Mouse (Mus musculus): ENCODE results near the gene Tmem91. TPM values are rescaled to one million over a fixed set of nuclear protein-coding genes. Genes with fewer than 3 reads are reported as not detected.

Tmem91 gene
- polyA plus RNA-seq, 1 experiment from 2014 or later: 2.2 TPM

GRCm38 (mm10) chr7:25684659-25685058, 9.7 kb upstream of the Tmem91 start:
- H3K9me3 ChIP-seq (ENCODE audit: control insufficient read depth, low read length): no peaks in the 10 kb centered on the region
- peaks cover 11 to 25% of the 10 kb centered on the region in 2 experiments for H3K4me1 ChIP-seq (ENCODE audit: control insufficient read depth in 2 of 2, insufficient read depth in 2 of 2, low read length in 2 of 2)
- 82% methylated on average over 6 of the region's 6 CpGs for WGBS
- H3K27me3 ChIP-seq (ENCODE audit: control insufficient read depth, insufficient read depth, low read length): no peaks in the 10 kb centered on the region
- no peak overlapping the region for H3K9ac ChIP-seq (ENCODE audit: low read length)
- no peak overlapping the region for H3K4me3 ChIP-seq (ENCODE audit: control insufficient read depth in 1 of 2, insufficient read depth in 1 of 2, low read depth in 1 of 2, low read length in 2 of 2)
- H3K36me3 ChIP-seq (ENCODE audit: control insufficient read depth, insufficient read depth, low read length): no peaks in the 10 kb centered on the region
- no peak overlapping the region for H3K27ac ChIP-seq (replicated peaks in 1 of 2; ENCODE audit: control insufficient read depth in 1 of 2, insufficient read depth in 1 of 2, low read depth in 2 of 2, low read length in 2 of 2)
- no peak overlapping the region for H3K4me2 ChIP-seq (ENCODE audit: low read length)
- no peak for ATAC-seq (ENCODE audit: insufficient number of reproducible peaks, insufficient read depth, low FRiP score, low read depth)

- Histone ChIP-seq H3K9me3 (ENCODE audit: control insufficient read depth, low read length) (no peaks in the 10 kb centered on the region), H3K36me3 (ENCODE audit: control insufficient read depth, insufficient read depth, low read length) (no peaks in the 10 kb centered on the region), H3K27ac (replicated peaks in 1 of 2; ENCODE audit: control insufficient read depth in 1 of 2, insufficient read depth in 1 of 2, low read depth in 2 of 2, low read length in 2 of 2) (peak overlapping the region in 1 of 2 experiments; percentile 18; a peak in 1 of 4 replicates), H3K9ac (ENCODE audit: low read length) (no peak overlapping the region), H3K4me1 (ENCODE audit: control insufficient read depth in 2 of 2, insufficient read depth in 2 of 2, low read length in 2 of 2) (peaks cover 11 to 24% of the 10 kb centered on the region in 2 experiments), H3K27me3 (ENCODE audit: control insufficient read depth, insufficient read depth, low read length) (no peaks in the 10 kb centered on the region; the same call in 1 of the 2 replicates), H3K4me3 (ENCODE audit: control insufficient read depth in 1 of 2, insufficient read depth in 1 of 2, low read depth in 1 of 2, low read length in 2 of 2) (no peak overlapping the region), H3K4me2 (ENCODE audit: low read length) (no peak overlapping the region)
- ATAC-seq (ENCODE audit: insufficient number of reproducible peaks, insufficient read depth, low FRiP score, low read depth): no peak
- 43% methylated on average over 7 of the region's 7 CpGs for WGBS
Measured at GRCm38 (mm10) chr7:25683474-25684180, 8.7 kb upstream of the Tmem91 start.

- Histone ChIP-seq H3K9ac (ENCODE audit: low read length) (no peak overlapping the region), H3K4me2 (ENCODE audit: low read length) (peak overlapping the region; percentile 76), H3K4me1 (ENCODE audit: control insufficient read depth in 2 of 2, insufficient read depth in 2 of 2, low read length in 2 of 2) (peaks cover 12 to 13% of the 10 kb centered on the region in 2 experiments; a peak in 3 of 4 replicates), H3K4me3 (ENCODE audit: control insufficient read depth in 1 of 2, insufficient read depth in 1 of 2, low read depth in 1 of 2, low read length in 2 of 2) (peak overlapping the region in 1 of 2 experiments; percentile 73; a peak in 3 of 4 replicates), H3K27ac (replicated peaks in 1 of 2; ENCODE audit: control insufficient read depth in 1 of 2, insufficient read depth in 1 of 2, low read depth in 2 of 2, low read length in 2 of 2) (0 out of 4 replicates have a peak overlapping the region, but pooled peaks of 1 of the 2 experiments have one; percentile 93), H3K9me3 (ENCODE audit: control insufficient read depth, low read length) (no peaks in the 10 kb centered on the region), H3K36me3 (ENCODE audit: control insufficient read depth, insufficient read depth, low read length) (no peaks in the 10 kb centered on the region), H3K27me3 (ENCODE audit: control insufficient read depth, insufficient read depth, low read length) (no peaks in the 10 kb centered on the region; the same call in 1 of the 2 replicates)
- WGBS: 45% methylated on average over 15 of the region's 15 CpGs
- ATAC-seq (ENCODE audit: insufficient number of reproducible peaks, insufficient read depth, low FRiP score, low read depth): no peak
Measured at GRCm38 (mm10) chr7:25681341-25682231, 6.6 kb upstream of the Tmem91 start.

- peak; percentile 94 for ATAC-seq (ENCODE audit: insufficient number of reproducible peaks, insufficient read depth, low FRiP score, low read depth)
- Histone ChIP-seq H3K9ac (ENCODE audit: low read length) (peak within 1 kb of the TSS; percentile 82), H3K27me3 (ENCODE audit: control insufficient read depth, insufficient read depth, low read length) (peaks cover 4% of the 10 kb centered on the region), H3K36me3 (ENCODE audit: control insufficient read depth, insufficient read depth, low read length) (no peaks in the 10 kb centered on the region), H3K27ac (replicated peaks in 1 of 2; ENCODE audit: control insufficient read depth in 1 of 2, insufficient read depth in 1 of 2, low read depth in 2 of 2, low read length in 2 of 2) (peak within 1 kb of the TSS; percentile 85 to 93), H3K4me1 (ENCODE audit: control insufficient read depth in 2 of 2, insufficient read depth in 2 of 2, low read length in 2 of 2) (peaks cover 10 to 18% of the 10 kb centered on the region in 2 experiments; a peak in 3 of 4 replicates), H3K4me3 (ENCODE audit: control insufficient read depth in 1 of 2, insufficient read depth in 1 of 2, low read depth in 1 of 2, low read length in 2 of 2) (peak within 1 kb of the TSS; percentile 70 to 73), H3K9me3 (ENCODE audit: control insufficient read depth, low read length) (no peaks in the 10 kb centered on the region), H3K4me2 (ENCODE audit: low read length) (peak within 1 kb of the TSS; percentile 76)
- under 1% methylated on average over 46 of the region's 46 CpGs for WGBS
Measured at GRCm38 (mm10) chr7:25680514-25681258, 5.7 kb upstream of the Tmem91 start, which contains the start of gene B9d2. B9d2 (plus strand) TSS chr7:25680780.

GRCm38 (mm10) chr7:25679971-25680370, 5.0 kb upstream of the Tmem91 start:
- H3K27me3 ChIP-seq (ENCODE audit: control insufficient read depth, insufficient read depth, low read length): peaks cover 11% of the 10 kb centered on the region
- H3K9me3 ChIP-seq (ENCODE audit: control insufficient read depth, low read length): no peaks in the 10 kb centered on the region
- H3K36me3 ChIP-seq (ENCODE audit: control insufficient read depth, insufficient read depth, low read length): no peaks in the 10 kb centered on the region
- H3K4me2 ChIP-seq (ENCODE audit: low read length): peak overlapping the region; percentile 76
- H3K4me3 ChIP-seq (ENCODE audit: control insufficient read depth in 1 of 2, insufficient read depth in 1 of 2, low read depth in 1 of 2, low read length in 2 of 2): peak overlapping the region in 1 of 2 experiments; percentile 73; a peak in 2 of 4 replicates
- 6% methylated on average over 6 of the region's 6 CpGs for WGBS
- peak overlapping the region; percentile 9 to 93 for H3K27ac ChIP-seq (replicated peaks in 1 of 2; ENCODE audit: control insufficient read depth in 1 of 2, insufficient read depth in 1 of 2, low read depth in 2 of 2, low read length in 2 of 2)
- peak overlapping the region; percentile 82 for H3K9ac ChIP-seq (ENCODE audit: low read length)
- ATAC-seq (ENCODE audit: insufficient number of reproducible peaks, insufficient read depth, low FRiP score, low read depth): no peak
- H3K4me1 ChIP-seq (ENCODE audit: control insufficient read depth in 2 of 2, insufficient read depth in 2 of 2, low read length in 2 of 2): peaks cover 11 to 23% of the 10 kb centered on the region in 2 experiments

GRCm38 (mm10) chr7:25677013-25677412, 2.0 kb upstream of the Tmem91 start:
- ATAC-seq (ENCODE audit: insufficient number of reproducible peaks, insufficient read depth, low FRiP score, low read depth): no peak
- H3K27ac ChIP-seq (replicated peaks in 1 of 2; ENCODE audit: control insufficient read depth in 1 of 2, insufficient read depth in 1 of 2, low read depth in 2 of 2, low read length in 2 of 2): 0 out of 4 replicates have a peak overlapping the region, but pooled peaks of 1 of the 2 experiments have one; percentile 2
- peaks cover 29% of the 10 kb centered on the region for H3K27me3 ChIP-seq (ENCODE audit: control insufficient read depth, insufficient read depth, low read length)
- H3K4me3 ChIP-seq (ENCODE audit: control insufficient read depth in 1 of 2, insufficient read depth in 1 of 2, low read depth in 1 of 2, low read length in 2 of 2): no peak overlapping the region
- no peak overlapping the region for H3K4me2 ChIP-seq (ENCODE audit: low read length)
- H3K9me3 ChIP-seq (ENCODE audit: control insufficient read depth, low read length): no peaks in the 10 kb centered on the region
- no peak overlapping the region for H3K9ac ChIP-seq (ENCODE audit: low read length)
- 90% methylated on average over 7 of the region's 7 CpGs for whole genome bisulfite sequencing
- peaks cover 10 to 28% of the 10 kb centered on the region in 2 experiments for H3K4me1 ChIP-seq (ENCODE audit: control insufficient read depth in 2 of 2, insufficient read depth in 2 of 2, low read length in 2 of 2)
- no peaks in the 10 kb centered on the region for H3K36me3 ChIP-seq (ENCODE audit: control insufficient read depth, insufficient read depth, low read length)
